Mouse (Mus musculus): ENCODE data around the gene Diaph2. TPM values are rescaled to one million over a fixed set of nuclear protein-coding genes. Genes with fewer than 3 reads are reported as not detected.
"Not testable (repeated sequence)": the region's sequence is repeated elsewhere in the genome, so short reads cannot be mapped to it uniquely, and the experiment has no call there.

The Diaph2 gene
- polyA plus RNA-seq, 1 experiment from 2014 or later, result 2.0 TPM

GRCm38 (mm10) chrX:129776761-129777160, 27.2 kb downstream of the Diaph2 start:
- no peak for ATAC-seq (replicated peaks; ENCODE audit: low FRiP score)
- H3K4me2 ChIP-seq, result no peak overlapping the region
- WGBS, result 53% methylated on average over 1 of the region's 1 CpGs
- H3K27me3 ChIP-seq (replicated peaks; ENCODE audit: control insufficient read depth, insufficient read depth, low read length), result no peaks in the 10 kb centered on the region
- no peaks in the 10 kb centered on the region for H3K36me3 ChIP-seq (ENCODE audit: control insufficient read depth, insufficient read depth, low read length)
- no peaks in the 10 kb centered on the region for H3K4me1 ChIP-seq (replicated peaks; ENCODE audit: control insufficient read depth, insufficient read depth, low read length)
- no peaks in the 10 kb centered on the region for H3K9me3 ChIP-seq (ENCODE audit: control insufficient read depth, low read length)
- H3K9ac ChIP-seq (ENCODE audit: low read depth, low read length), result no peak overlapping the region
- no peak for DNase-seq (ENCODE audit: low spot score)
- H3K27ac ChIP-seq (ENCODE audit: low read depth, low read length), result no peak overlapping the region
- no peak overlapping the region for H3K4me3 ChIP-seq (ENCODE audit: low read depth, low read length)

- ATAC-seq (replicated peaks; ENCODE audit: low FRiP score), result no peak
- DNase-seq (ENCODE audit: low spot score), result no peak
- WGBS, result 71% methylated on average over 4 of the region's 4 CpGs
- no peaks in the 10 kb centered on the region for H3K27me3 ChIP-seq (replicated peaks; ENCODE audit: control insufficient read depth, insufficient read depth, low read length)
- no peak overlapping the region for H3K27ac ChIP-seq (ENCODE audit: low read depth, low read length)
- no peak overlapping the region for H3K4me2 ChIP-seq
- no peaks in the 10 kb centered on the region for H3K36me3 ChIP-seq (ENCODE audit: control insufficient read depth, insufficient read depth, low read length)
- H3K4me1 ChIP-seq (replicated peaks; ENCODE audit: control insufficient read depth, insufficient read depth, low read length), result no peaks in the 10 kb centered on the region
- H3K9me3 ChIP-seq (ENCODE audit: control insufficient read depth, low read length), result no peaks in the 10 kb centered on the region
- H3K9ac ChIP-seq (ENCODE audit: low read depth, low read length), result no peak overlapping the region
- H3K4me3 ChIP-seq (ENCODE audit: low read depth, low read length), result no peak overlapping the region
Measured at GRCm38 (mm10) chrX:129777404-129777962, 27.9 kb downstream of the Diaph2 start.

GRCm38 (mm10) chrX:129781844-129782243, 32.3 kb downstream of the Diaph2 start:
- Histone ChIP-seq H3K4me3 (ENCODE audit: low read depth, low read length) (no peak overlapping the region), H3K9ac (ENCODE audit: low read depth, low read length) (no peak overlapping the region), H3K4me1 (replicated peaks; ENCODE audit: control insufficient read depth, insufficient read depth, low read length) (no peaks in the 10 kb centered on the region), H3K27ac (ENCODE audit: low read depth, low read length) (no peak overlapping the region), H3K27me3 (replicated peaks; ENCODE audit: control insufficient read depth, insufficient read depth, low read length) (no peaks in the 10 kb centered on the region), H3K4me2 (no peak overlapping the region), H3K9me3 (ENCODE audit: control insufficient read depth, low read length) (no peaks in the 10 kb centered on the region), H3K36me3 (ENCODE audit: control insufficient read depth, insufficient read depth, low read length) (no peaks in the 10 kb centered on the region)
- ATAC-seq (replicated peaks; ENCODE audit: low FRiP score) (no peak), DNase-seq (ENCODE audit: low spot score) (no peak)
- 66% methylated on average over 2 of the region's 2 CpGs for WGBS

- Histone ChIP-seq H3K4me3 (ENCODE audit: low read depth, low read length) (no peak overlapping the region), H3K4me2 (no peak overlapping the region), H3K36me3 (ENCODE audit: control insufficient read depth, insufficient read depth, low read length) (no peaks in the 10 kb centered on the region), H3K9me3 (ENCODE audit: control insufficient read depth, low read length) (no peaks in the 10 kb centered on the region), H3K27me3 (replicated peaks; ENCODE audit: control insufficient read depth, insufficient read depth, low read length) (no peaks in the 10 kb centered on the region), H3K4me1 (replicated peaks; ENCODE audit: control insufficient read depth, insufficient read depth, low read length) (no peaks in the 10 kb centered on the region), H3K9ac (ENCODE audit: low read depth, low read length) (no peak overlapping the region), H3K27ac (ENCODE audit: low read depth, low read length) (no peak overlapping the region)
- ATAC-seq (replicated peaks; ENCODE audit: low FRiP score), result no peak
- DNase-seq (ENCODE audit: low spot score), result no peak
- 77% methylated on average over 5 of the region's 5 CpGs for WGBS
Measured at GRCm38 (mm10) chrX:129784062-129784461, 34.5 kb downstream of the Diaph2 start.

- H3K9me3 ChIP-seq (ENCODE audit: control insufficient read depth, low read length); H3K27ac ChIP-seq (ENCODE audit: low read depth, low read length); H3K36me3 ChIP-seq (ENCODE audit: control insufficient read depth, insufficient read depth, low read length); DNase-seq (ENCODE audit: low spot score); ATAC-seq (replicated peaks; ENCODE audit: low FRiP score); H3K9ac ChIP-seq (ENCODE audit: low read depth, low read length); H3K4me2 ChIP-seq; H3K4me1 ChIP-seq (replicated peaks; ENCODE audit: control insufficient read depth, insufficient read depth, low read length); H3K27me3 ChIP-seq (replicated peaks; ENCODE audit: control insufficient read depth, insufficient read depth, low read length); H3K4me3 ChIP-seq (ENCODE audit: low read depth, low read length): not testable (repeated sequence)
- 86% methylated on average over 2 of the region's 2 CpGs for WGBS
Measured at GRCm38 (mm10) chrX:129799920-129800319, 50.4 kb downstream of the Diaph2 start.

- no peaks in the 10 kb centered on the region for H3K4me1 ChIP-seq (replicated peaks; ENCODE audit: control insufficient read depth, insufficient read depth, low read length)
- no peak overlapping the region for H3K9ac ChIP-seq (ENCODE audit: low read depth, low read length)
- ATAC-seq (replicated peaks; ENCODE audit: low FRiP score), result no peak
- no peaks in the 10 kb centered on the region for H3K9me3 ChIP-seq (ENCODE audit: control insufficient read depth, low read length)
- no peak overlapping the region for H3K4me2 ChIP-seq
- H3K36me3 ChIP-seq (ENCODE audit: control insufficient read depth, insufficient read depth, low read length), result no peaks in the 10 kb centered on the region
- WGBS, result 55% methylated on average over 2 of the region's 2 CpGs
- no peak overlapping the region for H3K27ac ChIP-seq (ENCODE audit: low read depth, low read length)
- H3K27me3 ChIP-seq (replicated peaks; ENCODE audit: control insufficient read depth, insufficient read depth, low read length), result no peaks in the 10 kb centered on the region
- no peak for DNase-seq (ENCODE audit: low spot score)
- H3K4me3 ChIP-seq (ENCODE audit: low read depth, low read length), result no peak overlapping the region
Measured at GRCm38 (mm10) chrX:129831903-129832302, 82.4 kb downstream of the Diaph2 start.

GRCm38 (mm10) chrX:129833887-129834286, 84.3 kb downstream of the Diaph2 start:
- no peak for DNase-seq (ENCODE audit: low spot score)
- Histone ChIP-seq H3K27me3 (replicated peaks; ENCODE audit: control insufficient read depth, insufficient read depth, low read length) (no peaks in the 10 kb centered on the region), H3K9ac (ENCODE audit: low read depth, low read length) (no peak overlapping the region), H3K9me3 (ENCODE audit: control insufficient read depth, low read length) (no peaks in the 10 kb centered on the region), H3K4me3 (ENCODE audit: low read depth, low read length) (no peak overlapping the region), H3K36me3 (ENCODE audit: control insufficient read depth, insufficient read depth, low read length) (no peaks in the 10 kb centered on the region), H3K27ac (ENCODE audit: low read depth, low read length) (no peak overlapping the region), H3K4me1 (replicated peaks; ENCODE audit: control insufficient read depth, insufficient read depth, low read length) (no peaks in the 10 kb centered on the region), H3K4me2 (no peak overlapping the region)
- ATAC-seq (replicated peaks; ENCODE audit: low FRiP score), result no peak

GRCm38 (mm10) chrX:129884465-129884864, 134.9 kb downstream of the Diaph2 start:
- 6% methylated on average over 3 of the region's 3 CpGs for WGBS
- Histone ChIP-seq H3K4me1 (replicated peaks; ENCODE audit: control insufficient read depth, insufficient read depth, low read length) (no peaks in the 10 kb centered on the region), H3K36me3 (ENCODE audit: control insufficient read depth, insufficient read depth, low read length) (no peaks in the 10 kb centered on the region), H3K4me3 (ENCODE audit: low read depth, low read length) (no peak overlapping the region), H3K9ac (ENCODE audit: low read depth, low read length) (no peak overlapping the region), H3K4me2 (no peak overlapping the region), H3K9me3 (ENCODE audit: control insufficient read depth, low read length) (no peaks in the 10 kb centered on the region), H3K27me3 (replicated peaks; ENCODE audit: control insufficient read depth, insufficient read depth, low read length) (no peaks in the 10 kb centered on the region), H3K27ac (ENCODE audit: low read depth, low read length) (no peak overlapping the region)
- DNase-seq (ENCODE audit: low spot score), result no peak
- ATAC-seq (replicated peaks; ENCODE audit: low FRiP score), result no peak

- Histone ChIP-seq H3K36me3 (ENCODE audit: control insufficient read depth, insufficient read depth, low read length) (no peaks in the 10 kb centered on the region), H3K9me3 (ENCODE audit: control insufficient read depth, low read length) (no peaks in the 10 kb centered on the region), H3K4me2 (no peak overlapping the region), H3K27ac (ENCODE audit: low read depth, low read length) (no peak overlapping the region), H3K4me3 (ENCODE audit: low read depth, low read length) (no peak overlapping the region), H3K4me1 (replicated peaks; ENCODE audit: control insufficient read depth, insufficient read depth, low read length) (no peaks in the 10 kb centered on the region), H3K27me3 (replicated peaks; ENCODE audit: control insufficient read depth, insufficient read depth, low read length) (no peaks in the 10 kb centered on the region), H3K9ac (ENCODE audit: low read depth, low read length) (no peak overlapping the region)
- 72% methylated on average over 2 of the region's 2 CpGs for WGBS
- ATAC-seq (replicated peaks; ENCODE audit: low FRiP score) (no peak), DNase-seq (ENCODE audit: low spot score) (no peak)
Measured at GRCm38 (mm10) chrX:129925806-129926205, 176.3 kb downstream of the Diaph2 start.
